Mouse (Mus musculus) mouse trophoblast stem cell (cell line): ENCODE data around the gene Lax1.
"Not testable (repeated sequence)": the region's sequence is repeated elsewhere in the genome, so short reads cannot be mapped to it uniquely, and the experiment has no call there.

Experiments used
- in situ Hi-C, 2 experiments: fragments of 300-500 bp; cut with MseI, MboI; formaldehyde crosslinking; loops; 2 replicates in 1 of 2; 3 replicates in 1 of 2; pipeline ENCODE4 v1.15.1; 2025

The Lax1 gene

GRCm38 (mm10) chr1:133688301-133688700, 1.6 kb downstream of the Lax1 start:
- in situ Hi-C loops: no loop called here

DNA sequence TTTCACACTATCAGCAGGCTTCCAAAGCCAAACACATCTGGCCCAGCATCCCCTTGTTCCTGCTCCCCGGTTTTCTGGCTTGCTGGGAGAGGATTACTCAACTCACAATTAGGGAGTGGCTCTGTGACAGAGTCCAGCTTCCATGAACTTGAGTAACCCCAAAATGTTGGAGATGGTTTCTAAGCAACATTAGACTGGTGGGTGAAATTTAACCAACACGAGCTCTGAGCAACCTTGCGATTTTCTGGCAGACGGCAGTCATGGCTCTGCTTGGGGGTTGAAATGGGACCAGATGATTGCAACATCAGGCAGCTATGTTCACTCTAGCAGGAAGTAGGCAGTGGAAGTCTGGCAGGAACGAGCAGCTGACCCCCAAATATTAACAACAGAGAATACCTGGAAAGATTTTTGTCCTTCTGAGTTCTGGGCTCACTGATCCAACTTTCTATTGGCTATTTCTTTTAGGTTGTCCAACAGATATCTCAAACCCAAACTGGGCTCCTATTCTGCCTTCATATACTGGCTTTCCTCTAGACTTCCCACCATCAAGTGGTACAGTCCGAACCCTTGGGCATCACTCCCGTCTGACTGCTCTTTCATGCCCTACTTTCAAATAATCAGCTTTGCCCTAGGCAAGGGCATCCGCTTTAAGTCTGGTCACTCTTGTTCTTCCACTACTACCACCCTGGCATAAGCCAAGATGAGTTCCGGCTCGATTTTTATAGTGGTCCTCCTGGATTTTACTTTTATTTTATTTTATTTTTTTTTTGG, 4.0 kb downstream of the Lax1 start:
- in situ Hi-C loops: no loop called here

- in situ Hi-C loops: no loop called here
These were observed 18.1 kb downstream of the Lax1 start for GRCm38 (mm10) chr1:133671801-133672200.

DNA sequence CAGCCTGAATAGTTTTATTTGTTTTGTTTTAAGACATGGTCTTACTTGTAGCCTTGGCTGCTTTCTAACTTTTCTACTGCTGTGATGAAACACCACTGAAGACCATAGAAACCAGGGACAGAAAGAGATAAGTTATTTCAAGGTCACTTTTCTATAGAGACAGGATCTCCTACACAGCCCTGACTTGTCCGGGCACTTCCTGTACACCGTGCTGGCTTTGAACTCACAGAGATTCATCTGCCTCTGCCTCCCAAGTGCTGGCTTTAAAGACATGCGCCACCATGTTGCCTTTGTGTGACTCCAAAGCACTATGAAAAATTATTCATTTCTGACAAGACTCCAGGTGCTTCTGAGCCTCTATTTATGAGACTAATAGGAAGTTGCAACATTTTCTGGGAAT, 18.6 kb downstream of the Lax1 start:
- in situ Hi-C loops: no loop called here

DNA sequence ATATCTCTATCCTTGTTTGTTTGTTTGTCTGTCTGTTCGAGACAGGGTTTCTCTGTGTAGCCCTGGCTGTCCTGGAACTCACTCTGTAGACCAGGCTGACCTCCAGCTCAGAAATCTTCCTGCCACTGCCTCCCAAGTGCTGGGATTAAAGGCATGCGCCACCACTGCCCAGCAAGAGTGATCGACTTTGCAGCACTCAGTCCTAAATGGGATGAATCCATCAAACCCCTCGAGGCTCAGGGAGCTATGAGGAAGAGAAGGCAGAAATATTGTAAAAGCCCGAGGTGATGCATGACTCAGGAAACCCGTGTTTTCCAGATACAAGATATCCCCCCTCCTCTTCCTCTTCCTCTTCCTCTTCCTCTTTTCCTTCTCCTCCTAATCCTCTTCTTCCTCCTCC, 19.1 kb downstream of the Lax1 start:
- in situ Hi-C loops: no loop called here

DNA sequence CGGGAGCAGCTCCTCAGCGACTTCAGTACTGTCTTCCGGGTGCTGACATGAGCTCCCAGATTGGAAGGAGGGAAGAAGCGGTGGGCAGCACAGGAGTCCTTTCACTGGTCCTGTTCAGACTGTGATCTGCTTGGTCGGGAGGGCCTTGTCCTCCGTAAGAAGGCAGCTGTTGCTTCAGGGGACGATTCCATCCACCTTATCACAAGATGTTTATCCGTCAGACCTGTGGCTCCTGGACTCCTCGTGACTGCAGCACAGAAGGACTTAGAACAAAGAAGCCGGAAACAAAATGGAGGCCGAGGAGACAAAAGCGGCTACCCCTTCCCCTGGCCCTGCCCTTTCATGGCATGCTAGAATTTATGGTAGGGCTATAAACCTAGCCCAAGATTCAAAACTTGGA, 19.7 kb downstream of the Lax1 start:
- in situ Hi-C loops: no loop called here

GRCm38 (mm10) chr1:133668618-133669017, 21.3 kb downstream of the Lax1 start:
- in situ Hi-C loops: no loop called here

DNA sequence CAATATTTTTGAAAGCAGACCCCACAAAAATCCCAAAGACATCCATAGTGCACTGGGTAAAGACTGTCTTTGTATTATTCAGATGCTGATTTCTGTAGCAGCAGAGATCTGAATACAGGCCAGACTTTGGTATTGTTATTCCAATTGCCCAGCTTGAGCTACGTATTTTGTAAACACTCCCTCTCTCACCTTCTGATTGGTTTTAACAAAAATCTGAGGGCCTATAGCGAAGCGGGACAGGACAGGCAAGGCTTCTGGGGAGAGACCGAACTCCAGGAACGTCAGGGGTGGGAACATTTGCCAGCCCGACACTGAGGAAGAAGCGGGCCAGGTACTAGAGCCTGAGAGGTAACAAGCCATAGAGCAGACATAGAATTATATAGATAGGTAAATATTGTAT, 22.2 kb downstream of the Lax1 start:
- in situ Hi-C loops: no loop called here

GRCm38 (mm10) chr1:133665713-133666112, 24.2 kb downstream of the Lax1 start:
- in situ Hi-C loops: not testable (repeated sequence)

- in situ Hi-C loops: loop anchor here in 1 of 2 experiments (5.0 kb wide), 1 partner anchor 38 kb away; no protein-coding TSS in a partner anchor
These were observed 25.5 kb downstream of the Lax1 start for GRCm38 (mm10) chr1:133664203-133664970.

GRCm38 (mm10) chr1:133663427-133663826, 26.5 kb downstream of the Lax1 start:
- in situ Hi-C loops: loop anchor here in 1 of 2 experiments (5.0 kb wide), 1 partner anchor 39 kb away; no protein-coding TSS in a partner anchor

DNA sequence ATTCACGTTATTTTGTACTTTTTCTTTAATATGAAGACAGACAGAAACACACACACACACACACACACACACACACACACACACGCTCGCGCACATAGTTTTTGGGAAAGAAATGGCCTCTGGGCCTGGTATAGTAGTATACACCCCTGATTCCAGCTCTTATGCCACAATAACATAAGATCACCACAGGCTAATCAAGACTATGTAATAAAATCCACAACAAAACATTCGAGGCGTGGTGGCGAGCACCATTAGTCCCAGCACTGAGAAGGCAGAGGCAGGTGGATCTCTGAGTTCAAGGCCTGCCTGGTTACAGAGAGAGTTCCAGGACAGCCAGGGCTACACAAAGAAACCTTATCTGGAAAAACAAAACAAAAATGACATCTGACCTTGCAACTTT, 27.0 kb downstream of the Lax1 start:
- in situ Hi-C loops: loop anchor here in 1 of 2 experiments (5.0 kb wide), 1 partner anchor 39 kb away; no protein-coding TSS in a partner anchor

DNA sequence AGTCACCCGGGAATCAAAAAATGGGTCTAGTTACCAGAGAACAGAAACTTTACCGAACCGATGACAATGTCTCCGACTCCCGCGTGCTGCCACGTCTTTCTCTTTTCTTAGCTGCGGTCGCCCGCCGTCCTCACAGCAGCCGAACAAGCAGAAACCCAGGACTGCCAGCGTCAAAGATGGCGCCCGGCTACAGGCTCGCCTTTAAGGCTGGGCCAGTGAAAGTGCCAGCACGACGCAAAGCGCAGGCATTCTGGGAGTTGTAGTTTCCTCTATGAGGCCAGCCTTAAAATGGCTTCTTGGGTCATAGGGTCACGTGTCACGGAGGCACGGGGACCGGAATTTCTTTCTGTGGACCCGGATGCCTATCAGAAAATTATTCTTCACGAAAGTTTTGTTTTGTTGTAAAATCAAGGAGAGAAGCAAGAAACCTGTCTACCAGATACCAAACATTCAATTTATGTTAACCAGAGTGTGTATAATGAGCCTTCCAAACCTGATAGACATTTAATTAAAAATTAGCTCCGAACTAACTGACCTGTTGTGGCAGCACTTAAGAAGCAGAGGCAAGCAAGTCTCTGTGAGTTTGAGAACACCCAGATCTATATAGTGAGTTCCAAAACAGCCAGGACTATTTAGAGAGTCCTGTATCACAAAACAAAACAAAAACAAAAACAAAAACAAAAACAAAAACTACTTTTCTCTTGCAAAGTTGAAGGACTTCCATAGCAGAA, 28.5 kb downstream of the Lax1 start, which contains the start of gene Gm38394:
Gm38394 (minus strand) TSS at position 116 of the 731 bp plus-strand sequence.
- in situ Hi-C loops: loop anchor here in 1 of 2 experiments (5.0 kb wide), 1 partner anchor 41 kb away; no protein-coding TSS in a partner anchor

DNA sequence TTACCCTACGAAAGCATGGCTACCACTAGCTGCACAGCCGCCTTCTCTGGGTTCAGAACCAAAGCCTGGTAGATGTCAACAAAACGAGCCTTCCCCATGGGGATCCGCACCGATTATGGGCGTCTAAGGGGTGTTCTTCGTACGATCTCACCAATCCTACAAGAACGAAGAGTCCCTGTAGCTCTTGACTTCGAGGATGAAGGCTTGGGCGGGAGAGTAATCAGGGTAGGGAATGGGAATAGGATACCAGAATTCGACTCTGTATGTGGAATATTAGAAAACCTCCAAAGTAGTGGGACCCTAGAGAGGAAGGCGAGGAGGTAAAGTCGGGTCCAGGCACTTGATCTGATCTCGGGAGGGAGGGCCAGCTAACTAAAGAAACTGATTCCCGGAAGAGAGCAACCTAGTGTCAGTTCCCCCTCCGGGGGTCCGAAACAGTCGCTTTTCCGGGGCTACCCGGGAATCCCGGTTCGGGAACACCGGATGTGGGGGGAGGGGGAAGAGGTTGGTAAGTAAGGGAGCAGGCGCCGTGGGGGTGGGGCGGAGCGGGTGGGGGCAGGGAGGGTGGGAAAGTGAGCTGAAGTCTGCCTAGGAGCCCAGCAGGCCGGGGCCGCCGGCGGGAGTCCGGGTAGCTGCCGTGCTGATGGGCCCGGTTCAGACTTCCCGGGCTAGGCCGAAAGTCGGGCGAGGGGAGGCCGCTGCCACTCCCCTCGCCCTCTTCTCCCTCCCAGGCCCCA, 29.3 kb downstream of the Lax1 start, which contains the start of gene Zbed6:
Zbed6 (minus strand) TSS at position 420 of the 737 bp plus-strand sequence.
- in situ Hi-C loops: loop anchor here in 1 of 2 experiments (5.0 kb wide), 1 partner anchor 42 kb away; no protein-coding TSS in a partner anchor

DNA sequence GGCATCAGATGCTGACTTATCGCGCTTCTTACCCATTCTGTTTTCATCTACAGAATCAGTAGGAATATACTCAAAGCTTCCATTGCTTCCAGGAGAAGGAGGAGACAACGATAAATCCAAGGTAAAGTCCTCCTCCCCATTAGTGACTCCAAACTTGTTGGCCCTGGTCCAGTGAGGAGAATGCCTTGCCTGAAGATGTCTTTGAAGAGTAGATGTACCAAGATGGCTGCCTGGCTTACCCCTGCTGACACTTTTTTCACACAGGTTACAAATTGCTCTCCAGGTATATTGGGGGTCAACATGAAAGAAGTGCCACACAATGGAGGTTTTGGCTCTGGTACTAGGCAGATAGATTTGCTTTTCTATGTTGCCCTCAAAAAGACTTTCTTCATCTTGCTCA, 31.0 kb downstream of the Lax1 start:
- in situ Hi-C loops: no loop called here

GRCm38 (mm10) chr1:133656811-133657210, 33.1 kb downstream of the Lax1 start:
- in situ Hi-C loops: no loop called here

- in situ Hi-C loops: no loop called here
These were observed 36.9 kb downstream of the Lax1 start for GRCm38 (mm10) chr1:133653033-133653432.

DNA sequence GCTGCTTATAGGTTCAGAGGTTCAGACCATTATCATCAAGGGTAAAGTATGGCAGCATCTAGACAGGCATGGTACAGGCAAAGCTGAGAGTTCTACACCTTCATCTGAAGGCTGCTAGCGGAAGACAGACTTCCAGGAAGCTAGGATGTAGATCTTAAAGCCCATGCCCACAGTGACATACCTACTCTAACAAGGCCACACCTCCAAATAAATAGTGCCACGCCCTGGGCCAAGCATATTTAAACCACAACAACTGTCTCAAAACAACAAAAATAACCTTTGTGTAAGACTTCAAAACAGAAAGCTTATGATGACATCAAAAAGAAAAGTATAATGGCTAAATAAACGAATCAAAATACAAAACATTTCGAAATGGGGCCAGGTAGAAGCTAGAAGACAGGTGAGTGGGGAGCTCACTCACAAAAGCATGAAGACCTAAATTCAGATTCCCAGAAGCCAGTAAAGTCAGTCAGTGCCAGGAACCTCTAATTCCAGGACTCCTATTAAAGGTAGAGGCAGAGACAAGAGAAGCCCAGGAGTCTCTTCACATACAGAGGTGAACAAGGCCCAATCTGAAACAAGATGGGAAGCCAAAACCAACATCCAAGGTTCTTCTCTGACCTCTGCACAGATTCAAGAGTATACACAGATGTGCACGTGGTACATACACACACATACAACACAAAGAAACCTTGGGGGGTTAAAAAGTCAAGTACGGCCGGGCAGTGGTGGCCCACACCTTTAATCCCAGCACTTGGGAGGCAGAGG, 39.4 kb downstream of the Lax1 start:
- in situ Hi-C loops: no loop called here

DNA sequence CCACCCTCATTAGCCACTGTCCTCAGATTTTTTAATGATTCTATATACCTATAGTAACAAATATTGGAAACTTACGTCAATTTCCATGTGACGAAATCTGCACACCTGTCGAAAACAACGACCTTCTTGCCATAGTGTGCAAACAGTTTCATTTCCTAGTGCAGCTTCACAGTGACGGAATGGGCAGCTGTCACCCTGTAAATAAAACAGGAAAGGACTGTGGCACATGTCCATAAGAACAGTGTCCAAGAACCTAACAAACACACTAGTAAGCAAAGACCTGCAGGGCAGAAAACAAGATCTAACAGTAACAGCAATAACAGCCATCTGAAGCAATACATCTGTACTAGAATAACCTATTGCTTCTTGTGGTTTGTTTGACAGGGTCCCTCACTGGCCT, 44.3 kb downstream of the Lax1 start:
- in situ Hi-C loops: no loop called here

DNA sequence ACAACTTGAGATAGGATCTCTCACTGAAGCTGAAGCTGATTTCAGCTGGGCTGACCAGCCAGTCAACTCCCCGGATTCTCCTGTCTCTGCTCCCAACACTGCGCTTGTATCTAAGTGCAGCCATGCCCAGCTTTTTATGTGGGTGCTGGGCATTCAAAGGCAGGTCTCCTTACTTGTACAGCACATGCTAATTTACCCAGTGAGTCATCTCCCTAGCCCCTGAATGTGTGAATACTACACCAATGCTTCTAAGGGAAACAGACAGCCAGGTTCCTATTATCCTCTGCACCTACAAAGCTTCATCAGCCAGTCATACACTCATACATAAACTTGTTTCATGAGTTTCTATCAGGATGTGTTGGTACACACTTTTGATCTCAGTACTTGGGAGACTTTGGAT, 48.7 kb downstream of the Lax1 start:
- in situ Hi-C loops: no loop called here
